Mouse (Mus musculus) G1E (cell line): ENCODE results near the gene Cenpv.

Source experiments
- CTCF ChIP-seq: IDR thresholded peaks from 2 replicates; pipeline ENCODE4 v1.5.1; 2012; ENCODE audit warnings: low read depth, low read length, inconsistent platforms, mixed read lengths
- GATA1 ChIP-seq: IDR thresholded peaks from 2 replicates; pipeline ENCODE4 v1.6.1; 2012; ENCODE audit warnings: borderline replicate concordance, low read length, inconsistent platforms, mixed read lengths
- GATA2 ChIP-seq: IDR thresholded peaks from 2 replicates; pipeline ENCODE4 v1.6.1; 2012; ENCODE audit warnings: low read depth, low read length, inconsistent platforms, borderline replicate concordance
- TAL1 ChIP-seq: conservative IDR thresholded peaks from 2 replicates; pipeline ENCODE4 v1.6.1; 2012; ENCODE audit warnings: low read depth, low read length, inconsistent platforms, mixed read lengths

- TF ChIP-seq CTCF (no peak), TAL1 (no peak), GATA1 (no peak), GATA2 (no peak)
Measured at GRCm38 (mm10) chr11:62540167-62540566, 1.1 kb upstream of the Cenpv start.
